ENCODE assay signal across 16 mouse cellular contexts in the genomic region with DNA sequence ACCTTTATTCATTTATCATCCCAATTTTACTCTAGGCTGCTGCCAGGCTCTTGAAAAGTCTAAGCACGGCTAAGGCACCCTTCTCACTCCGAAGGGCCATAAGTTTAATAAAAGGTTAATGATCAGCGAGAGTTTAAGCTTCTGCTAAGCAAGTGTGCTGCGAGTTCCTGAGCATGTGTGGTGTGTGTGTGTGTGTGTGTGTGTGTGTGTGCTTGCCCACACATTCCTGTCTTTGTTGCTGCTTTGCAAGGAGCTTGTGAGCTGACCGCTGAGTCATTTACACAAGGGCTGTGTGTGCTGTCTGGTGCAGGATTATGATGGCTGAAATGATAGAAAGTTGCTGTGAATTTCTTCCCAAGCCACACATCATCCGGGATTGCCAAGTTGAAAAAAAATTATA.
DNase-seq lines count a peak whose midpoint lies in the region; ATAC-seq lines count a peak whose summit lies in the region.
"Had no signal": no experiment of that assay in that cellular context is flagged by ENCODE, and none has a peak within 500 bp of the region (broad histone marks: within the 10 kb centered on the region; RNA-seq: fewer than 3 reads in every experiment).

No protein-coding gene starts in this region.

- H3K27ac ChIP-seq in brown adipose tissue, adult 24 weeks (replicated peaks; ENCODE audit: low read depth, low read length) = peak overlapping the region; percentile 95
- peak overlapping the region; percentile 42 for H3K27ac ChIP-seq in kidney, embryonic 15.5 days
- H3K27ac ChIP-seq in forebrain, embryonic 15.5 days (replicated peaks) = no peak overlapping the region
- H3K27ac ChIP-seq: forebrain, embryonic 10.5 days; heart, adult 2 months; hindbrain, embryonic 14.5 days had no signal

- no peaks in the 10 kb centered on the region for H3K9me3 ChIP-seq in kidney, embryonic 15.5 days (replicated peaks)
- H3K9me3 ChIP-seq in forebrain, embryonic 15.5 days = no peaks in the 10 kb centered on the region
- H3K9me3 ChIP-seq: forebrain, embryonic 10.5 days had no signal

- no peak overlapping the region for H3K9ac ChIP-seq in kidney, embryonic 15.5 days
- no peak overlapping the region for H3K9ac ChIP-seq in forebrain, embryonic 15.5 days (replicated peaks)
- H3K9ac ChIP-seq: hindbrain, embryonic 14.5 days had no signal

- no peaks in the 10 kb centered on the region for H3K27me3 ChIP-seq in kidney, embryonic 15.5 days
- no peaks in the 10 kb centered on the region for H3K27me3 ChIP-seq in forebrain, embryonic 15.5 days

- no peak overlapping the region for H3K4me3 ChIP-seq in brown adipose tissue, adult 24 weeks (ENCODE audit: insufficient read depth, low read depth, low read length)
- no peak overlapping the region for H3K4me3 ChIP-seq in kidney, embryonic 15.5 days (replicated peaks)
- H3K4me3 ChIP-seq in forebrain, embryonic 15.5 days = no peak overlapping the region
- H3K4me3 ChIP-seq: forebrain, embryonic 10.5 days; heart, adult 2 months had no signal

- H3K36me3 ChIP-seq in kidney, embryonic 15.5 days = no peaks in the 10 kb centered on the region
- no peaks in the 10 kb centered on the region for H3K36me3 ChIP-seq in forebrain, embryonic 15.5 days
- H3K36me3 ChIP-seq: forebrain, embryonic 10.5 days had no signal

- no peak overlapping the region for H3K4me2 ChIP-seq in kidney, embryonic 15.5 days
- H3K4me2 ChIP-seq in forebrain, embryonic 15.5 days (replicated peaks) = no peak overlapping the region
- H3K4me2 ChIP-seq: hindbrain, embryonic 14.5 days had no signal

- H3K4me1 ChIP-seq in brown adipose tissue, adult 24 weeks (ENCODE audit: control insufficient read depth, insufficient read depth, insufficient read length, low read length) = no peaks in the 10 kb centered on the region
- H3K4me1 ChIP-seq in kidney, embryonic 15.5 days = no peaks in the 10 kb centered on the region
- H3K4me1 ChIP-seq in forebrain, embryonic 15.5 days = no peaks in the 10 kb centered on the region
- H3K4me1 ChIP-seq: forebrain, embryonic 10.5 days had no signal

- 63% methylated on average over 6 of the region's 6 CpGs for WGBS in kidney, embryonic 15.5 days
- WGBS in forebrain, embryonic 15.5 days = 84% methylated on average over 6 of the region's 6 CpGs

- DNase-seq in NIH3T3 (ENCODE audit: low read depth) = peak; percentile 22
- peak; percentile 44 to 63 for DNase-seq in kidney, postnatal 4 days
- DNase-seq in ovary, postnatal 14 days (ENCODE audit: low spot score) = no peak
- DNase-seq: cerebellum, adult 11-12 months; cerebellum, postnatal 14 days; heart, postnatal 36 days; liver; lung, adult 18-20 months had no signal

- peak; percentile 73; the same call in 1 of the 2 replicates for ATAC-seq in kidney, embryonic 15.5 days (replicated peaks; ENCODE audit: low FRiP score)
- no peak for ATAC-seq in activated CD4-positive, CD25-positive, alpha-beta regulatory T cell, adult 4 months
- no peak for ATAC-seq in forebrain, embryonic 15.5 days (replicated peaks)
- ATAC-seq: midbrain, embryonic 16.5 days had no signal
